Mouse (Mus musculus) hindbrain, embryonic 16.5 days (tissue): ENCODE results near the gene Angpt4. TPM values are rescaled to one million over a fixed set of nuclear protein-coding genes. Genes with fewer than 3 reads are reported as not detected.

ENCODE experiments used
- microRNA counts: library from miRNA; unstranded; fragments of <30 nt; microRNA quantifications from one replicate; lab custom pipeline; 2016
- microRNA-seq: library from miRNA; unstranded; fragments of <30 nt; microRNA quantifications from one replicate; pipeline ENCODE4, GENCODE M21; 2017
- polyA plus RNA-seq: library from polyadenylated mRNA; unstranded; fragments of >200 nt; fragmentation: Nextera tagmentation; extraction: Ambion mirVana; gene quantifications from 2 replicates; pipeline ENCODE4 v1.2.1, GENCODE M21; 2015

The Angpt4 gene
- polyA plus RNA-seq, 1 experiment from 2014 or later = 0.46 TPM

MicroRNAs encoded within 50 kb of the gene (microRNA counts, 519-probe panel; counts per million panel counts)
- microRNA mmu-miR-1953 (lab: Ali Mortazavi, UCI) = not detected

Small RNAs within 50 kb of the gene (microRNA-seq; reads per million reads assigned to microRNA genes)
- not detected for gene Mir1953

Other genes with a start within 250 kb of the Angpt4 start
- 0.15 and 0.28 TPM in 2 replicates for gene Rad21l, start 242.7 kb upstream of the Angpt4 start, polyA plus RNA-seq
- 32.3 and 32.7 TPM in 2 replicates for gene Tmem74b, start 209.2 kb upstream of the Angpt4 start, polyA plus RNA-seq
- gene Psmf1, start 167.0 kb upstream of the Angpt4 start, polyA plus RNA-seq = 65.1 and 65.7 TPM in 2 replicates
- 0.35 and 0.55 TPM in 2 replicates for gene Rspo4, start 68.3 kb upstream of the Angpt4 start, polyA plus RNA-seq
- 43.4 and 45.9 TPM in 2 replicates for gene Fam110a, start 69.0 kb downstream of the Angpt4 start, polyA plus RNA-seq
- 1.8 and 2.3 TPM in 2 replicates for gene Slc52a3, start 85.3 kb downstream of the Angpt4 start, polyA plus RNA-seq
- 7.6 and 8.0 TPM in 2 replicates for gene Scrt2, start 170.3 kb downstream of the Angpt4 start, polyA plus RNA-seq
- gene Srxn1, start 194.3 kb downstream of the Angpt4 start, polyA plus RNA-seq = 28.6 and 32.1 TPM in 2 replicates
- 1.3 TPM in 2 replicates for gene Tcf15, start 232.4 kb downstream of the Angpt4 start, polyA plus RNA-seq